Mouse (Mus musculus) adrenal gland, adult 8-10 months (tissue): ENCODE measurements around the gene Adamts12. TPM values are rescaled to one million over a fixed set of nuclear protein-coding genes. Genes with fewer than 3 reads are reported as not detected.
A peak's percentile ranks its signal among the peaks of the same experiment; 100 is the strongest.

ENCODE experiments used
- DNase-seq: peaks from one replicate; pipeline ENCODE4 v3.0.0; 2022
- total RNA-seq, 4 experiments: library from RNA; stranded (reverse); gene quantifications; 2 replicates each; pipeline ENCODE4 v1.2.4; 2022

The Adamts12 gene
- 1 to 10 TPM; 2.0 to 4.2 (median 2.8) TPM for total RNA-seq

GRCm38 (mm10) chr15:11064558-11065411, at the start of gene Adamts12:
TSS of gene Adamts12 (plus strand) at chr15:11064790.
- DNase-seq = peak; percentile 33

GRCm38 (mm10) chr15:11014931-11015330, 49.7 kb upstream of the Adamts12 start:
- DNase-seq = no peak

GRCm38 (mm10) chr15:11026801-11027561, 37.6 kb upstream of the Adamts12 start:
- no peak for DNase-seq

- DNase-seq = no peak
Measured at GRCm38 (mm10) chr15:11030188-11030587, 34.4 kb upstream of the Adamts12 start.

- no peak for DNase-seq
Measured at GRCm38 (mm10) chr15:11035947-11036474, 28.6 kb upstream of the Adamts12 start.

GRCm38 (mm10) chr15:11036535-11037375, 27.8 kb upstream of the Adamts12 start:
- no peak for DNase-seq

GRCm38 (mm10) chr15:11037376-11037695, 27.3 kb upstream of the Adamts12 start:
- no peak for DNase-seq

- DNase-seq = no peak
Measured at GRCm38 (mm10) chr15:11037711-11038110, 26.9 kb upstream of the Adamts12 start, which contains the start of gene Rxfp3. TSS of gene Rxfp3 (minus strand) at chr15:11037991.

- DNase-seq = no peak
Measured at GRCm38 (mm10) chr15:11038476-11038875, 26.1 kb upstream of the Adamts12 start.

- no peak for DNase-seq
Measured at GRCm38 (mm10) chr15:11040067-11040466, 24.5 kb upstream of the Adamts12 start.

GRCm38 (mm10) chr15:11041229-11041628, 23.4 kb upstream of the Adamts12 start:
- DNase-seq = no peak

- no peak for DNase-seq
Measured at GRCm38 (mm10) chr15:11042828-11043227, 21.8 kb upstream of the Adamts12 start.

GRCm38 (mm10) chr15:11053678-11054439, 10.7 kb upstream of the Adamts12 start:
- no peak for DNase-seq

GRCm38 (mm10) chr15:11054440-11055080, 10.0 kb upstream of the Adamts12 start:
- no peak for DNase-seq

GRCm38 (mm10) chr15:11062903-11063302, 1.7 kb upstream of the Adamts12 start:
- no peak for DNase-seq

- DNase-seq = no peak
Measured at GRCm38 (mm10) chr15:11064160-11064557, 431 bp upstream of the Adamts12 start.

GRCm38 (mm10) chr15:11065528-11066171, 1.1 kb downstream of the Adamts12 start:
- no peak for DNase-seq

GRCm38 (mm10) chr15:11066299-11066698, 1.7 kb downstream of the Adamts12 start:
- no peak for DNase-seq

GRCm38 (mm10) chr15:11067891-11068290, 3.3 kb downstream of the Adamts12 start:
- DNase-seq = no peak

GRCm38 (mm10) chr15:11075726-11076361, 11.3 kb downstream of the Adamts12 start:
- DNase-seq = no peak
